Mouse (Mus musculus) mature B cell (primary cell): Measurements from ENCODE around the gene Polr3g.
"Not testable (repeated sequence)": the region's sequence is repeated elsewhere in the genome, so short reads cannot be mapped to it uniquely, and the experiment has no call there.

Source experiments
- in situ Hi-C: fragments of 300-500 bp; cut with MboI; formaldehyde crosslinking; loops from 2 replicates; pipeline ENCODE4 v1.14.3; 2019

Gene Polr3g

DNA sequence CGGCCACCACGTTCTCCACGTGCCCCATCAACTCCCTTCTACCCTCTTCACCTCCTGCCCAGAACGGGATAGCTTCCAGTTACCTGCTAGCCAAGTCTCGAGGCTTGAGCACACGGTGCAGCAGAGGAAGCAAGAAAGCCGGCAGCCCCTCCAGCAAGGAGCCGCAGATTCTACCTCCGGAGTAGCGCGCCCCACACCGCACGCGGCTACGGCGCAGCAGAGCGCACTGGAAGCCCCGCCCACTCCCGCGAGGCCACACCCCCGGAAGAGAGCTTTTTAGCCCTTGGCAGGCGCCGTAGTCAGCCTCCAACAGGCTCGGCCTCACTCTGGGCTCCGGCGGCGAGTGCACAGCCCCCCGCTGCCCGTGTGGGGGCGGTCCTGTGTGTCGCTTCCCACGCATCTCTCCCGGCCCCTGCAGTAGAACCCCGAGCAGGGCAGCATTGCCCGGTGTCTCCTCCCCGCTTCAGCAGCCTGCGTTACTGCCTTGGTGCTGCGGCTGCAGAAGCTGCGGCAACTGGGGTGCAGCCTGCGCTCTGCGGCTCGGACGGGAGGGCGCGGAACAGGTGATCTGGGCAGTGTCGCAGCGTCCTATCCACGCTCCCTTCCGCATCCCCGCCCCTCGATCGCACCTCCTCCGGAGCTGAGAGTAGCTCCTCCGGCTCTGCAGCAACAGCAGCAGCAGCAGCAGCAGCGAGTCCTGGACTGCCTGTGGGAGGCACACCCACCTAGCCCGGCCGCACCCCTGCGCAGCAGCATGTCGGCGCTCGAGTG lies at the start of gene Polr3g, which contains the start of gene Mblac2:
Gene Polr3g (minus strand): TSS at position 239 of the 771 bp plus-strand sequence.
Gene Mblac2 (plus strand): TSS at position 567 of the 771 bp plus-strand sequence.
- in situ Hi-C loops: no loop called here

DNA sequence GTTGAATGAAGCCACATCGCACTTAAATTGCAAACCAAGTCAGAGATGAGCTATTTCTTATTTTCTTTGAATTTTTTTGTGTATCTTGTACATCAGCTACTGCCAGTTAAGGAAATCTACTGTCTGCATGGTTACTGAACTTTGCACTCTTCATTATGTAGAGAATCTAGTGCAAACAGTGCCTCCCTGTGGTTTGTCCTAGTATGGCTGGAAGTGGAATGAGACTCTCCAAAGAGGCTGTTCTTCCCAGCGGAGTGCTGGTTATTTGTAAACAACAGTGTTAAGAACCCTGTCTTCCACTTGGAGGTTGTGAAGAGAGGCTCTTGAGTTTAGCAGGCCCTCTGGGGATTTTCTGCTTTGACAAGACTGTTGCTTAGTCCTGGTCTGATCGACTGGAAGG lies 49.6 kb upstream of the Polr3g start:
- in situ Hi-C loops: loop anchor here (10.0 kb wide), 1 partner anchor 326 kb away; no protein-coding TSS in a partner anchor

DNA sequence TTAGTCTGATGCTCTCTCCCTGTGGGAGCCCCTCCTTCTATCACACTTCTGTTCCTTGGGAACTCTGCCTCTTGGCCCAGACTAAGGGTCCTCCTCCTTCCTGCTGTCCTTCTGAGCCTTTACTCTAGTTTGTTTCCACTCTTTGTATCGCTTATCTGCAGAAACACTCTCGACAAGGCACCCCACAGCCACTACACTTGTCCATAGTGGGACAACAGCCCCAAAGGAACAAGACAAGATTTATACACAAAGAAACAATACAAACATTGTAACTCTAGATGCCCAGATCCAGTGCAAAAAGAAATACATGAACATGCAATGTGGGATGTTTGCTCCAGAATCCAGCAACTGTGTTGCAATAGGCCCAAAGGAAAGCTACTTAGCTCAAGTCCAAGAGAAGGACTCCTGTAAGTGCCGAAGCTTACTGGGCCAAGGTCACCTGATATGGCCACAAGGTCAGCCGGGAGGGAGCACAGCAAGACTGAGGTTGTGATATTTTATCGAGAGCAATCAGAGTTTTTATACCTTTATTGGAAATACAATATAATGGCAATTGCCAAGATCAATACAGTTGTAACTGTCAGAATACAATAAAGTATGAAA lies 46.3 kb upstream of the Polr3g start:
- in situ Hi-C loops: no loop called here

DNA sequence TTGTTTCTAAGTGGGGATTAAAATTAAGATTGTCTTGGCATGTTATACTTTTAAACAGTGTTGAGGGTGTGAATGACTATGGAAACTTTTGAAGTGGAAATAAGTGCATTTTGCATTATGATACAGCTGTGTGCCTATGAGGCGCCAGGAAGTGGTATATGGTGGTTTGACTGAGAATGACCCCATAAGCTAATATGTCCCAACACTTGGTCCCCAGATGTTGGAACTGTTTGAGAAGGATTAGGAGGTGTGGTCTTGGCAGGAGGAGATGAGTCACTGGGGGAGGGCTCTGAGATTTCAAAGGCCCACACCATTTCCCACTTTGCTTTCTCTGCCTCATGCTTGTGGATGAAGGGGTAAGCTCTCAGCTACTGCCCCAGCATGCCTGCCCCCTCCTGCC lies 44.5 kb upstream of the Polr3g start:
- in situ Hi-C loops: no loop called here

DNA sequence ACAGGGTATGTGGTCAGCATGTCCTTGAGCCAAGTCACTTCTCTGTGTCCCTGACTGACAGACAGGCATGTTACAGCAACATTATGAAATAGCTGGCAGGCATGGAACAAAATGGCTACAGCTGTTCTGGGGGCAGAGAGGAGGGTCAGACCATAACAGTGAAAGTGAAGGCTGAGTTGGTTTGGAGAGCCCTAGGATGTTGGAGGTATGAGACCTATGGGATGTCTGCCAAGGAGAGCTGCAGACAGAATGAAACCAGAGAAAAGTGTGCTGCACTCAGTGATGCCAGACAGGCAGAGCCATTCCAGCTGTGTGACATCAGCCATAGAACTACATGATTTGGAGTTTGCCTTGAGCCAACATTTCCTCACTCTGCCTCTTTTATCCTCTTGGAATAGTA lies 44.1 kb upstream of the Polr3g start:
- in situ Hi-C loops: no loop called here

DNA sequence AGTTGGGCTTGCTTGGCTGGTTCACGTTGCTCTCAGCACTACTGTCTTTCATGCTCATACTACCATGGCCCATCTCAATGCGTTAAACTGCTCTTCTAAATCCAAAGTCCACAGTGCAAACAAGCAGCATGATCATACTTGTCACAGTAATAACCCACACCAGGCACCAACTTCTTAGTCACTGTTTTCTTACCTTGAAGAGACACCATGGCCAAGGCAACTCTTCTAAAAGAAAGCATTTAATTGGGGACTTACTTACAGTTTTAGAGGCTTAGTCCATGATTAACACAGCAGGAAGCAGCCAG lies 33.2 kb upstream of the Polr3g start:
- in situ Hi-C loops: no loop called here

DNA sequence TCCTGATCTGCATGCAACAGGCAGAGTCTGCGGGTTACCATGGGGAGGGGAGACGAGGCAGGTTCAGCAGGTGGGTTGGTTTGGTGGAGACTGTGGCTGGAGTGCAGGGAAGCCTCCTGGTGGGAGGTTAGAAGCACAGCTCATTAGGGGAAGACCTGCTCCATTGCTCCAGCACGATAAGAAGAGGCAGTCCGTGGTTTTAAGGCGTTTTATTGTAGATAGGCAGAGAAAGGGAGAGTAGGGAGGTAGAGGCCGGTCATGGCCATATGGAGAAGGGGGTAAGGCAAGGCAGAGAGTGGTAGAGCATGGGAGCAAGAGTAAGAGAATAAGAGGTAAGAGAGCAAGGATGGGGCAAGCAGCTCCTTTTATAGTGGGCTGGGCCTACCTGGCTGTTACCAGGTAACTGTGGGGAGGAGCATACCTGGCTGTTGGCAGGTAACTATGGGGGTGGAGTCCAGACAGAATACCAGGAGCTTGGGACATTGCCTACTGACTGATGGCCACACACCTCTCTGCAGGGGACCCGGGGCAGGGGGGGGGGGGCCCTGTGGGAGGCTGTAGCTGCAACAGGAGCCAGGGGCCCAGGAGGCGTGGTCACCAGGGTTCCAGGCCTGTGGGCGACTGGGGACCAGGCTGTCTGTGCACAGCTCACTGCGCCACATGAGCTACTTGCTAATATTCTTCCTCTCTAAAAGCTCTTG lies 32.7 kb upstream of the Polr3g start:
- in situ Hi-C loops: no loop called here

DNA sequence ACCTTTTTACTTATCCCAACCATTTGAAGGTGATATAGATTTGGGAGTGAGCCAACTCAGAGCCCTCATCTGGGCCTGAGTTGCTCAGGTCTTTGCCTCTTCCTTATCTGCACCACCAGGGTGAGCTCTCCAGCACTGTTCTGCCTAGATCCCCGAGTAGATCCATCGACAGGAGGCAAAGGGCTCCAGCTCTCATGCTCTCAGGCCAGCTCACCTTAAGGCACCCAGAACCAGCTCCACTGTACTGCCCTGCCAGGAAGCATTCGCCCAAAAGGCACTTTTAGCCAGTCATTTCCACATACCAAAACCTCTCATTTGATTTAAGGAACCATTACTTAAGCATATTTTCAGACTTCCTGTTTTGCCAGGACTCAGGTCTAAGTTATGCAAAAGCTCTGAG lies 30.1 kb upstream of the Polr3g start:
- in situ Hi-C loops: no loop called here

DNA sequence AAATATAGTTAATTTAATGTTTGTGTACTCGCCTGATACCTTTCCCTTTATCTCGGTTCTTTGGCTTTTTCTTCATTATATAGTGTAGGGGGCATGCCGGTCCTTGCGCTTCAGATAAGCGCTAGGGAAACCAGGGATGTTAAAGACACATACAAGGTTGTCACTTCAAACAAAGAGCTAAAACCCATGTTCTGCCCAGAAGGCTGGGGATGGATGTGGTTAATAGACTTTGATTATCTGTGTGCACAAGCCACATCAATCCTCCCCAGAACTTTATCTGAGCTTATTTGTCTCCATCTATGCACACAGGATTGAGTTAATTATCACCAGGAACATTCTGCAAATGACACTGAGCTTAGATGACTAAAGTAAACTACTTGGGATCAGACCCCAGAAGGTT lies 25.8 kb upstream of the Polr3g start:
- in situ Hi-C loops: no loop called here

DNA sequence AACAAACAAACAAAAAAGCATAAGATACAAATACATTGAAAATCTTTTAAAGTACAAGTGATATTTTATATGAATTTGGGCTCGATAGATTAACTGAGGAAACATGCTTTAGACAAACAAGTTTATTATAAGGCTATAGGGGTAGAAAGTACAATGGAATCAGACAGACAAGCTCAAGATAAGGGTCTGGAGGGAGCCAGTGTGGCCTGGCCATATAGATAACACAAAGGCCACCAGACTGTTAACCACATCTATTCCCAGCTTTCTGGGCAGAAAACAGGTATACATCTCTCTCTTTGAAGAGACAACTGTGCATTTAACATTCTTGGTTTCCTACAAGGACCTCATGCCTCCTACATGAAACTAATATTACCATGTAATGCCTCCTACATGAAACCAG lies 19.5 kb upstream of the Polr3g start:
- in situ Hi-C loops: no loop called here

DNA sequence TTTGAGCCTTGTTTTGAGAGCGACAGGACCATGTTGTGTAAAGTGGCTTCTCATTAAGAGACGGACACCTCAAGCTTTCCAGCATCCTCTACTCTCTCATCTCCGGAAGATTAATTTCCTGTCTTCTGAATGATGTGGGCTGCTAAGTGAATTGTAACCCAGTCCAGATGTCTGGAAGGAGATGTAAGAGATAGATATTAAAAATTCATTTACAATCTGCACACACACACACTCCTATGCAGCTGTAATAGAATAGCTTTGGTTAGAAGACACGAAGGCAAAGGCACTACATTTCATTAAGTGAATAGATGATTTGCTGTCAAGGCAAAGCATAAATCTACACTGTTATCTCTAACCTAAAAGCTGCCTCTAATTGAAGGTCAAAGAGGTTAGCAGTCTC lies 18.3 kb upstream of the Polr3g start:
- in situ Hi-C loops: no loop called here

DNA sequence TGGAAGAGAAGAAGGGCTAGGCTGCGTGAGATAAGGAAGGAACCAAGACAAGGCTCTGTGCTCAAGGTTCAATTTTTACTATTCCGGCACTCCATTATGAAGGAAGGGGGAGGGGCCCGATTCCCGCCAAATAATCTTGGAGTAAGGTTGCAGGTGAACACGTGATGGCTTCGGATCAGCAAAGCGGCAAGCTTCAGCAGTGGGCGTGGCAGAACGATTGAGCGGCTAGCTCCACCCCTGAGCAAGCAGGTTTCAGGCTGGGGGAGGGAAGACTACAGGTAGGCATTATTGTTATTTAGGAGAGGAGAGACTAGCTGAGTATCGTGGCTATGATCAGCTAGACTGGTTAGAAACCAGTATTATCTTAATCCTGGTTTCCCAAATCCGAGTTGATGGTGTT lies 17.3 kb upstream of the Polr3g start:
- in situ Hi-C loops: not testable (repeated sequence)

DNA sequence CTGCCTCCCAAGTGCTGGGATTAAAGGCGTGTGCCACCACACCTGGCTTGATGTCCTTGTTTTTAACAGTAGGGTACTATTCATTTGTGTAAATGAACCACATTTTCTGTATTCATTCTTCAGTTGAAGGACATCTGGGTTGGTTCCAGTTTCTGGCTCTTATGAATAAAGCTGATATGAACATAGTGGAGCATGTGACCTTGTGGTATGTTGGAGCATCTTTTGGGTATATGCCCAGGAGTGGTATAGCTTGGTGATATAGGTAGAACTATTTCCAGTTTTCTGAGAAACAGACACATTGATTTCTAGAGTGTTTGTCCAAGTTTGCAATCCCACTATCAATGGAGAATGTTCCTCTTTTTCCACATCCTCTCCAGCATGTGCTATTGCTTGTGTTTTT lies 3.1 kb upstream of the Polr3g start:
- in situ Hi-C loops: no loop called here

DNA sequence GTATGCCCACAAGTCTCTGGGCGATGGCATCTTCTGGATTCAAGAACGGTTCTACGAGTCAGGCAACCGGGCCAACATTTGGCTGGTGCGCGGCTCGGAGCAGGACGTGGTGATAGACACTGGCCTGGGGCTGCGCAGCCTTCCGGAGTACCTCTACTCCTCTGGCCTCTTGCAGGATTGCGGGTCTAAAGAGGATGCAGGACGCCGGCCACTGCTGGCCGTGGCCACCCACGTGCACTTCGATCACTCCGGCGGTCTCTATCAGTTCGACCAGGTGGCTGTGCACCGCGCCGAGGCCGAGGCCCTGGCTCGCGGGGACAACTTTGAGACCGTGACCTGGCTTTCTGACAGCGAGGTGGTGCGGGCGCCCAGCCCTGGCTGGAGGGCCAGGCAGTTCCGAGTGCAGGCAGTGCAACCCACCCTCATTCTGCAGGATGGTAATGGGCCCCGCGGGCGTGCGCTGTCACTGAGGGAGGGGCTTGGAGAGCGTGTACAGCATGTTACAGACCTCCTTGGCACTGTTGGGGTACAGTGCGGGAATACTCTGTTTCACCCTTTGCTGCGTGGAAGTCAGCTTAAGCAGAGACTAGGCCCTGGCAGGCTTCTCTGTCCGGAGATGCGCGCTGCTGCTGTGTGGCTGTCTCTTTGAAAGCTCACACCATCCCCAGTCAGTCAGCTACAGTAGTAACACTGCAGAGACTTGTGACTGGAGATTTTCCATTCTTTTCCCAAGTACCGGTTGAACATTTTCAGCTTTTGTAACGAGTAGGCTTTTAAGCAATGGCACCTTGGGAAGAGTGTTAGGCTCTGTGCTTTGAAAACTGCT lies 946 bp upstream of the Polr3g start:
- in situ Hi-C loops: no loop called here

DNA sequence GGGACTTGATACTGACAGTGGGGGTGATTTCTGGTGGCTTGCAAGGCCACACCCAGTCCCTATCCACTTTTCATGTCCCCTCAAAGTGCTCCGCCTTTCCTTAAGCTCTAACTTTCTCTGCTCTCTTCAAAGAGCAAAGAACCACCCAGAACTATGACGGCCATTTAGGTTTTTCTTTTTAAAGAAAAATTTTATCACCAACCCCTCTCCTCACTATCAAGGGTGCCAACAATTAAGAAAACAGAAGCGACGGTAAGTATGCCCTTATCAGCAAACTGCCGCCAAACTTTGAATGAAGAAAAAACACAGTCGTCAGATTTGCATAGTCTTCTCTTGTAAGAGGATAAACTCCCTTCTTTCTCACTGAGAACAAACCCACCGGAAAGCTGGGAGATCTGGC lies 547 bp downstream of the Polr3g start:
- in situ Hi-C loops: no loop called here

DNA sequence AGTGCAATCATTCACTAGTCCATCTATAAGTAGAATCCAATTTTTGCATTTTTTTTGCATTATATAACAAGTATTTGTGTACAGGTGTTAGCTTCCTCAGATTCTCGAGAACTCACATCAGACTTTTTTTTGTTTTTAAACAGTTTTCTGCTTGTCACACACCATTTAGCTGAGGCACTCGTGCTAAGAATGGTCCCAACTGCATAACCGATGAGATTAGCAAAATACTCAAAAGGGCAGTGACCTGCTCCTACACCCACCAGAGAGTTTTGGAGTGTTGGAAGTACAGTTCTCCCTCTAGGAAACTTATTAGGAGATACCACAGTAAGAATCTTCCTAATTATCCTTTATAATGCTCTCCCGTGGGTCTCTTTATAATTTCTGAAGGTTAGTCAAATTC lies 1.0 kb downstream of the Polr3g start:
- in situ Hi-C loops: no loop called here

DNA sequence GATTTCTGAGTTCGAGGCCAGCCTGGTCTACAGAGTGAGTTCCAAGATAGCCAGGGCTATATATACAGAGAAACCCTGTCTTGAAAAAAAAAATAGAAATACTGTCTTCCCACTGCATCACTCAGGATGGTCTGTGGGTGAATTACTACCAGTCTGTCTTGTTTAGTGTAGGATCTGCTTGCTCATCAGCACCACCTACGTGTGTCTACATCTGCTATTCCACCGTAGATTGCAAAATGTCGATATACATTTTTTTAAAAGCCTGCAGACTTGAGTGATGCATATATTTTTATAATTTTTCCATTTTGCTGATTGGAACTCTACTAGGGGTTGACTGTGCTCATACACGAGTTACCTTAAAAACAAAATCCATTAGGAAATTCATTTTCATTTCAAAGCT lies 4.5 kb downstream of the Polr3g start:
- in situ Hi-C loops: no loop called here

DNA sequence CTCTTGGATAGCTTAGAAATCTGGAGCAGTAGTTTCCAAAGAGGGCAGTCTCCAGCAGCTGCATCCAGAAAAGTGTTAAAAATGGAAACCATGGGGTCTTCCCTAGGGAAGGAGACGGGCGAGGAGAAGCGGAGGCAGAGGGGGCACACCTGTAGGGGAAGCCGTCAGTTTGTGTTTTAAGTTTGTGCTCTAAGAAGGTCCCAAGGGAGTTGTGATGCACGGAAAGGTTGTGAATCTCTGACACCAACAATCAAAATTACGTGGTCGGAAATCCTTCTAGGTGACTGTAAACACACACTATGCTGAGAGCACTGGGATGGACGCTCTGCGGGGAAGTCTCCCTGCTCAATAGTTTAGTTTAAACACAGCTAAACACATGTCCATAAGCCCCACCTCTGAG lies 7.2 kb downstream of the Polr3g start:
- in situ Hi-C loops: no loop called here

DNA sequence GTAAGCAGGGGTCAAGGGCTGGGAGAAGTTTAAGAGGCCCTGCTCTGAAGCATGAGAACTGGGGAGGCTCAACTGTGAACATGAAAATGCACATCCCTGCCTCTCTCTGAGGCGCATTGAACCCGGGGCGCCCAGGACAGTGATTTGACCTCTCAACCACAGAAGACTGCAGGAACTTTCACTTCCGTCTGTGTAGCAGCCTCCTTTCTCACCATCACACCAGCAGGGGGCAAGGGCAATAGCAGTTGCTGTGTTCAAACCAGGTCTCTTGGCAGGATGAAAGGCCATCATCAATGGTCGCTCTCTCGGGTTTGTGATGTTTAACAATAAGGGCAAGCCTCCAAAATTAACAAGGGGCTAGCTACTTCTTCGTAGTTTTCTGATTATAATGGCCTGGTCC lies 7.7 kb downstream of the Polr3g start:
- in situ Hi-C loops: no loop called here

DNA sequence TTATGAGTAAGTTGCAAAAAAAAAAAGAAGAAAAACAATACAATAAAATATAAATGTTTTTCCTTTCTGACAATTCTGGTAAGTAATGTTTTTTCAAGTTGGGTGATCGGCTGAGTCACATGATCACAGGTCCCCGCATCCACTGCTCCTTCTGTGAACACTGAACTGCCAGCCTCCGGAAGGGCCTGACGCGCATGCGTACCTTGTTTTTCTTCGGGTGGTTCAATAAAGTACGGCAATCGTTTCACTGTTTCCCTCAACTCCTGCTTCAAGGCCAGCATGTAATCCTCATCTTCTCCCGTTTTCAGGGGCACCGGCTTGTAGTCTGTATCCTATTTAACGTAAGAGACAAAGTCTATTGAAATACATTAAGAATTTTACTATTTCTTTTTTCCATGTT lies 16.4 kb downstream of the Polr3g start:
- in situ Hi-C loops: no loop called here

DNA sequence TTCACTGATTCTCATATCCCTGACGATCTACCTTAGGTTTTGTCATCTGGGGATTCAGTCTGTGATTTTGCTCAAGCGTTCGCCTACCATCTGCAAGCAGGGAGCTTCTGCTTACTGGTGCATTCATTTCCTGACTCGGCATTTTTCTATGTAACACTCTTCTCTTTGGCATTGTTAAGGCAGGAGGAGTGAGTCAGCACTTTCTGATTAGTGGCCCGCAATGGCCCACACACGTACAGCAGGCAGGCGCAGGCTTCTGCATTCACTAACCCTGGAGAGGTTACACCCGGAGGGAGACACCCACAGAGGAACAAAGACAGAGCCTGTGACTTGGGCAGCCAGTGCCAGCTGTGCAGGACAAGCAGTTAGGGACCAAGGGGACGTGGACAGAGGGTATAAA lies 19.2 kb downstream of the Polr3g start:
- in situ Hi-C loops: no loop called here

DNA sequence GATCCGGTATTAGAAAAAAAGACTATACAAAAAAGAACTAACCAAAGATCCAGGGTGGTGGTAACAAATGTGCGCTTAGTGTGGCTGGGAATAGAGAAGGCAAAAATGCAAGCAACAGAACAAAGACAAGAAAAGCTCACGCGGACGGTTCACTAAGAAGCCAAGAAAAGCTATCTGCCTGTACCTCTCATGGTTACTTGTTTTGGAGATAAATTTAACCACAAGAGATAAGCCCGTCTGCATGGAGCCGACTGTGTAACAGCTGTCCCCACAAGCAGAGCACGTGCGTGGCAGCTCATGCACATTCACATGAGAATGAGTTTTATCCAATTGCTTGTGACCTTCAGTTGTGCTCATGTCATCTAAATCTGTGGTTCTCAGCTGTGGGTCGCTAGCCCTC lies 20.3 kb downstream of the Polr3g start:
- in situ Hi-C loops: no loop called here
